Mouse (Mus musculus): ENCODE measurements around the gene Plekha6. TPM values are rescaled to one million over a fixed set of nuclear protein-coding genes. Genes with fewer than 3 reads are reported as not detected.

Gene Plekha6
- polyA plus RNA-seq, 1 experiment from 2014 or later: 10.6 TPM

GRCm38 (mm10) chr1:133278946-133279631 is 115.1 kb downstream of the Plekha6 start:
- H3K4me3 ChIP-seq: no peak overlapping the region
- no peak overlapping the region for H3K27ac ChIP-seq (replicated peaks)
- WGBS: 73% methylated on average over 15 of the region's 15 CpGs
- H3K4me2 ChIP-seq: no peak overlapping the region
- H3K36me3 ChIP-seq: peaks cover 26% of the 10 kb centered on the region
- no peaks in the 10 kb centered on the region for H3K27me3 ChIP-seq (replicated peaks)
- H3K4me1 ChIP-seq: peaks cover 50% of the 10 kb centered on the region
- H3K9me3 ChIP-seq: no peaks in the 10 kb centered on the region
- 0 out of 2 replicates have a peak overlapping the region, but pooled peaks have one; percentile 5 for H3K9ac ChIP-seq
- no peak for ATAC-seq (ENCODE audit: extremely low read depth, insufficient number of reproducible peaks, low FRiP score, low TSS enrichment)

GRCm38 (mm10) chr1:133279632-133280093 is 115.7 kb downstream of the Plekha6 start:
- Histone ChIP-seq H3K4me2 (no peak overlapping the region), H3K36me3 (peaks cover 24% of the 10 kb centered on the region), H3K4me1 (peaks cover 51% of the 10 kb centered on the region), H3K27me3 (replicated peaks) (no peaks in the 10 kb centered on the region), H3K9me3 (no peaks in the 10 kb centered on the region), H3K4me3 (no peak overlapping the region), H3K27ac (replicated peaks) (no peak overlapping the region), H3K9ac (peak overlapping the region; percentile 21; the same call in 1 of the 2 replicates)
- no peak for ATAC-seq (ENCODE audit: extremely low read depth, insufficient number of reproducible peaks, low FRiP score, low TSS enrichment)
- 62% methylated on average over 11 of the region's 11 CpGs for WGBS

- H3K9ac ChIP-seq: no peak overlapping the region
- H3K4me1 ChIP-seq: peaks cover 51% of the 10 kb centered on the region
- H3K36me3 ChIP-seq: peaks cover 25% of the 10 kb centered on the region
- H3K4me3 ChIP-seq: no peak overlapping the region
- H3K27me3 ChIP-seq (replicated peaks): no peaks in the 10 kb centered on the region
- no peak for ATAC-seq (ENCODE audit: extremely low read depth, insufficient number of reproducible peaks, low FRiP score, low TSS enrichment)
- H3K27ac ChIP-seq (replicated peaks): no peak overlapping the region
- no peaks in the 10 kb centered on the region for H3K9me3 ChIP-seq
- H3K4me2 ChIP-seq: no peak overlapping the region
- 73% methylated on average over 2 of the region's 2 CpGs for WGBS
Measured at GRCm38 (mm10) chr1:133280537-133280936, 116.5 kb downstream of the Plekha6 start.

GRCm38 (mm10) chr1:133285907-133286306 is 121.9 kb downstream of the Plekha6 start:
- peaks cover 52% of the 10 kb centered on the region for H3K36me3 ChIP-seq
- no peak overlapping the region for H3K4me2 ChIP-seq
- H3K4me1 ChIP-seq: peaks cover 34% of the 10 kb centered on the region
- H3K9ac ChIP-seq: no peak overlapping the region
- no peak for ATAC-seq (ENCODE audit: extremely low read depth, insufficient number of reproducible peaks, low FRiP score, low TSS enrichment)
- no peaks in the 10 kb centered on the region for H3K9me3 ChIP-seq
- 74% methylated on average over 7 of the region's 7 CpGs for WGBS
- no peak overlapping the region for H3K4me3 ChIP-seq
- H3K27me3 ChIP-seq (replicated peaks): no peaks in the 10 kb centered on the region
- H3K27ac ChIP-seq (replicated peaks): no peak overlapping the region

- Histone ChIP-seq H3K4me3 (no peak overlapping the region), H3K9ac (no peak overlapping the region), H3K9me3 (no peaks in the 10 kb centered on the region), H3K27ac (replicated peaks) (no peak overlapping the region), H3K36me3 (peaks cover 56% of the 10 kb centered on the region), H3K4me2 (no peak overlapping the region), H3K27me3 (replicated peaks) (no peaks in the 10 kb centered on the region), H3K4me1 (peaks cover 25% of the 10 kb centered on the region)
- ATAC-seq (ENCODE audit: extremely low read depth, insufficient number of reproducible peaks, low FRiP score, low TSS enrichment): no peak
- 74% methylated on average over 4 of the region's 4 CpGs for WGBS
Measured at GRCm38 (mm10) chr1:133287051-133287450, 123.0 kb downstream of the Plekha6 start.

GRCm38 (mm10) chr1:133287880-133288279 is 123.9 kb downstream of the Plekha6 start:
- no peak for ATAC-seq (ENCODE audit: extremely low read depth, insufficient number of reproducible peaks, low FRiP score, low TSS enrichment)
- no peak overlapping the region for H3K9ac ChIP-seq
- WGBS: 91% methylated on average over 12 of the region's 12 CpGs
- H3K9me3 ChIP-seq: no peaks in the 10 kb centered on the region
- H3K4me3 ChIP-seq: no peak overlapping the region
- peaks cover 16% of the 10 kb centered on the region for H3K4me1 ChIP-seq
- H3K4me2 ChIP-seq: no peak overlapping the region
- peaks cover 65% of the 10 kb centered on the region for H3K36me3 ChIP-seq
- H3K27ac ChIP-seq (replicated peaks): no peak overlapping the region
- no peaks in the 10 kb centered on the region for H3K27me3 ChIP-seq (replicated peaks)

- Histone ChIP-seq H3K4me1 (peaks cover 24% of the 10 kb centered on the region), H3K36me3 (peaks cover 60% of the 10 kb centered on the region), H3K27ac (replicated peaks) (no peak overlapping the region), H3K9me3 (no peaks in the 10 kb centered on the region), H3K4me2 (no peak overlapping the region), H3K27me3 (replicated peaks) (no peaks in the 10 kb centered on the region), H3K9ac (no peak overlapping the region), H3K4me3 (no peak overlapping the region)
- 82% methylated on average over 6 of the region's 6 CpGs for WGBS
- no peak for ATAC-seq (ENCODE audit: extremely low read depth, insufficient number of reproducible peaks, low FRiP score, low TSS enrichment)
Measured at GRCm38 (mm10) chr1:133291888-133292287, 127.9 kb downstream of the Plekha6 start.

GRCm38 (mm10) chr1:133292608-133293007 is 128.6 kb downstream of the Plekha6 start:
- H3K27ac ChIP-seq (replicated peaks): no peak overlapping the region
- H3K4me3 ChIP-seq: no peak overlapping the region
- no peak overlapping the region for H3K4me2 ChIP-seq
- no peaks in the 10 kb centered on the region for H3K9me3 ChIP-seq
- H3K9ac ChIP-seq: no peak overlapping the region
- peaks cover 24% of the 10 kb centered on the region for H3K4me1 ChIP-seq
- H3K36me3 ChIP-seq: peaks cover 60% of the 10 kb centered on the region
- ATAC-seq (ENCODE audit: extremely low read depth, insufficient number of reproducible peaks, low FRiP score, low TSS enrichment): no peak
- no peaks in the 10 kb centered on the region for H3K27me3 ChIP-seq (replicated peaks)

GRCm38 (mm10) chr1:133296376-133296775 is 132.4 kb downstream of the Plekha6 start:
- Histone ChIP-seq H3K9ac (no peak overlapping the region), H3K4me2 (no peak overlapping the region), H3K27ac (replicated peaks) (no peak overlapping the region), H3K4me3 (no peak overlapping the region), H3K9me3 (no peaks in the 10 kb centered on the region), H3K4me1 (peaks cover 45% of the 10 kb centered on the region), H3K36me3 (peaks cover 60% of the 10 kb centered on the region), H3K27me3 (replicated peaks) (no peaks in the 10 kb centered on the region)
- WGBS: 79% methylated on average over 9 of the region's 9 CpGs
- ATAC-seq (ENCODE audit: extremely low read depth, insufficient number of reproducible peaks, low FRiP score, low TSS enrichment): no peak

GRCm38 (mm10) chr1:133298816-133299215 is 134.8 kb downstream of the Plekha6 start:
- no peaks in the 10 kb centered on the region for H3K9me3 ChIP-seq
- peaks cover 38% of the 10 kb centered on the region for H3K36me3 ChIP-seq
- no peak overlapping the region for H3K27ac ChIP-seq (replicated peaks)
- H3K4me1 ChIP-seq: peaks cover 68% of the 10 kb centered on the region
- 60% methylated on average over 14 of the region's 14 CpGs for WGBS
- H3K27me3 ChIP-seq (replicated peaks): no peaks in the 10 kb centered on the region
- ATAC-seq (ENCODE audit: extremely low read depth, insufficient number of reproducible peaks, low FRiP score, low TSS enrichment): no peak
- H3K4me3 ChIP-seq: no peak overlapping the region
- no peak overlapping the region for H3K4me2 ChIP-seq
- no peak overlapping the region for H3K9ac ChIP-seq

- Histone ChIP-seq H3K27ac (replicated peaks) (peak overlapping the region; percentile 90), H3K9me3 (no peaks in the 10 kb centered on the region), H3K4me1 (peaks cover 53% of the 10 kb centered on the region), H3K4me2 (no peak overlapping the region), H3K36me3 (peaks cover 20% of the 10 kb centered on the region), H3K9ac (peak overlapping the region; percentile 30), H3K27me3 (replicated peaks) (no peaks in the 10 kb centered on the region), H3K4me3 (no peak overlapping the region)
- 11% methylated on average over 3 of the region's 3 CpGs for WGBS
- ATAC-seq (ENCODE audit: extremely low read depth, insufficient number of reproducible peaks, low FRiP score, low TSS enrichment): no peak
Measured at GRCm38 (mm10) chr1:133302540-133302939, 138.5 kb downstream of the Plekha6 start.

- Histone ChIP-seq H3K36me3 (no peaks in the 10 kb centered on the region), H3K4me3 (no peak overlapping the region), H3K27ac (replicated peaks) (no peak overlapping the region), H3K4me2 (no peak overlapping the region), H3K9me3 (no peaks in the 10 kb centered on the region), H3K9ac (no peak overlapping the region), H3K4me1 (peaks cover 33% of the 10 kb centered on the region), H3K27me3 (replicated peaks) (no peaks in the 10 kb centered on the region)
- 15% methylated on average over 4 of the region's 4 CpGs for WGBS
- ATAC-seq (ENCODE audit: extremely low read depth, insufficient number of reproducible peaks, low FRiP score, low TSS enrichment): no peak
Measured at GRCm38 (mm10) chr1:133306842-133307241, 142.8 kb downstream of the Plekha6 start.

Data from heart, embryonic 13.5 days (tissue).